Mouse (Mus musculus): ENCODE data around the gene St3gal4.

- no peak for TF ChIP-seq MXI1 (IDR thresholded peaks at IDR 0.05; ENCODE audit: low read depth, low read length)
- TF ChIP-seq UBTF (IDR thresholded peaks at IDR 0.05; ENCODE audit: borderline replicate concordance, insufficient read depth, low read depth, low read length) = no peak
- TF ChIP-seq EP300 (IDR thresholded peaks at IDR 0.05; ENCODE audit: low read depth in 1 of 2, low read length in 2 of 2) = no peak
- no peak for TF ChIP-seq MAZ (IDR thresholded peaks at IDR 0.05; ENCODE audit: low read depth, low read length)
- no peak for TF ChIP-seq POLR2A (IDR thresholded peaks at IDR 0.05; ENCODE audit: control insufficient read depth in 1 of 2, insufficient read depth in 1 of 2, low read depth in 1 of 2, low read length in 2 of 2, poor library complexity in 1 of 2)
- TF ChIP-seq TBP (IDR thresholded peaks at IDR 0.05; ENCODE audit: low read depth, low read length) = no peak
- no peak for TF ChIP-seq CTCF (IDR thresholded peaks at IDR 0.05 in 2 of 3, conservative IDR thresholded peaks at IDR 0.05 in 1 of 3; ENCODE audit: control insufficient read depth in 1 of 3, insufficient read depth in 1 of 3, low read depth in 2 of 3, low read length in 3 of 3, poor library complexity in 1 of 3, severe bottlenecking in 1 of 3)
- TF ChIP-seq CHD2 (IDR thresholded peaks at IDR 0.05; ENCODE audit: low read length) = no peak
- TF ChIP-seq RAD21 (IDR thresholded peaks at IDR 0.05; ENCODE audit: low read depth, low read length) = no peak
- TF ChIP-seq MEF2A (IDR thresholded peaks at IDR 0.05; ENCODE audit: extremely low read depth, insufficient replicate concordance, low read depth, low read length, poor library complexity, severe bottlenecking) = no peak
- no peak for TF ChIP-seq RCOR1 (IDR thresholded peaks at IDR 0.05; ENCODE audit: low read depth, low read length)
- TF ChIP-seq TCF12 (IDR thresholded peaks at IDR 0.05; ENCODE audit: low read depth, low read length) = no peak
- TF ChIP-seq CHD1 (IDR thresholded peaks at IDR 0.05; ENCODE audit: low read depth, low read length) = no peak
- TF ChIP-seq SIN3A (IDR thresholded peaks at IDR 0.05; ENCODE audit: low read length) = no peak
Observed at GRCm38 (mm10) chr9:35026311-35026710, 92.8 kb downstream of the St3gal4 start.

Measured in MEL (cell line).